Mouse (Mus musculus) midbrain, embryonic 13.5 days (tissue): ENCODE data around the gene Tas2r143. TPM values are rescaled to one million over a fixed set of nuclear protein-coding genes. Genes with fewer than 3 reads are reported as not detected.

Experiments
- ATAC-seq: fragments of 200-750 bp; cut with Nextera tagmentation; 2 replicates; pipeline ENCODE4 v1.8.0; 2017; ENCODE audit warnings: mild to moderate bottlenecking, moderate TSS enrichment, moderate library complexity
- H3K27ac ChIP-seq: fragments of 300-500 bp; sonication (generic); 2 replicates; pipeline ENCODE4 v1.5.1; 2015; ENCODE audit warnings: inconsistent platforms, mild to moderate bottlenecking, moderate library complexity
- H3K27me3 ChIP-seq: fragments of 300-500 bp; sonication (generic); 2 replicates; pipeline ENCODE4 v1.6.1; 2015; ENCODE audit warnings: mild to moderate bottlenecking, inconsistent platforms
- H3K36me3 ChIP-seq: fragments of 300-500 bp; sonication (generic); 2 replicates; pipeline ENCODE4 v1.6.1; 2015; ENCODE audit warnings: mild to moderate bottlenecking, inconsistent platforms
- H3K4me1 ChIP-seq: fragments of 300-500 bp; sonication (generic); replicated peaks from 2 replicates; pipeline ENCODE4 v1.6.1; 2015; ENCODE audit warnings: inconsistent platforms
- H3K4me2 ChIP-seq: fragments of 300-500 bp; sonication (generic); replicated peaks from 2 replicates; pipeline ENCODE4 v1.6.1; 2015; ENCODE audit warnings: moderate library complexity, mild to moderate bottlenecking, inconsistent platforms
- H3K4me3 ChIP-seq: fragments of 300-500 bp; sonication (generic); replicated peaks from 2 replicates; pipeline ENCODE4 v1.5.1; 2015; ENCODE audit warnings: mild to moderate bottlenecking, inconsistent platforms
- H3K9ac ChIP-seq: fragments of 300-500 bp; sonication (generic); replicated peaks from 2 replicates; pipeline ENCODE4 v1.6.1; 2015; ENCODE audit warnings: mild to moderate bottlenecking, inconsistent platforms
- H3K9me3 ChIP-seq: fragments of 300-500 bp; sonication (generic); 2 replicates; pipeline ENCODE4 v1.6.1; 2016; ENCODE audit warnings: mild to moderate bottlenecking, inconsistent platforms
- WGBS: fragments of 180-500 bp; shearing (Covaris S2); methylation state at CpG from one replicate; pipeline ENCODE4 v1.1.7; 2015; 5-methylcytosine and 5-hydroxymethylcytosine counted together
- polyA plus RNA-seq: library from polyadenylated mRNA; unstranded; fragments of >200 nt; fragmentation: Nextera tagmentation; extraction: Ambion mirVana; gene quantifications from 2 replicates; pipeline ENCODE4 v1.2.1, GENCODE M21; 2015

Tas2r143 gene
- polyA plus RNA-seq, 1 experiment from 2014 or later: not detected

DNA sequence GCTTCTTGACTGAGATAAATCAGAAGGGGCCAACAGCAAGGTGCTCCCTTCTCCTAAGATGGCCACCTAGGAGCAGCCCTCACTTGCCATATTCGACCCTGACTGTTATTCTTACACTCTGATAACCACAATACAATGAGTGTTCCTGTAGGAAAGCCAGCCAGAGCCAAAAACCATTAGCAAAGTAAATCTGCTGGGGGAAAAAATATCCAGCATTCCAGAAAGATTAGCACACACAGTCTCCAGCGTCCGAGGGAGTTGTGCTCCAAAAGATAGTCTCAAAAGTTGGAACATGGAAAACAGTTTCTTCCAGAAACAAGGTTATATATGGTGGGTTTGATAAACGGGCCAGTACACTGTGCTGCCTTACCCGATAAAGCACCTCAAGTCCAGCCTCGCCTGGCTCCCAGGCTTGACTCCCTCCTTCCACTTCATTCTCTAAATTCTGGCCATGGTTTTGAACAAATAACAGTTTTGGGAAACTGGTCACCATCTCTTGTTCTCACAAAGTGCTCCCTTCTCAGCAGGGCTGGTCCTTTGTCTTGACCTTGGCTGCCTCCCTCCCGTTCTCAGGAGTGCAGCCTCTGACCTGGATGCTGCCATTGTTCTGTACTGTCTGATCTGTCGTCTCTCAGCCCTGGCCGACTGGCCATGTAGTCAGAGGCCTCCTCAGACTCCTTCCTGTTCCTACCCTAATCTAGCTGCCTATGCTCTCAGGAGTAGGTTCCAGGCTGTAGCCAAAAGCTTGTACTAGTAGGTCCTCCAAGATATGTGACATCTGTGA, 40.5 kb upstream of the Tas2r143 start:
- Histone ChIP-seq H3K27me3 (no peaks in the 10 kb centered on the region), H3K4me3 (no peak overlapping the region), H3K4me2 (no peak overlapping the region), H3K4me1 (peaks cover 5% of the 10 kb centered on the region), H3K9ac (no peak overlapping the region), H3K36me3 (peaks cover 65% of the 10 kb centered on the region), H3K9me3 (no peaks in the 10 kb centered on the region), H3K27ac (no peak overlapping the region)
- WGBS: 74% methylated on average over 9 of the region's 9 CpGs
- no peak for ATAC-seq

- no peak overlapping the region for H3K4me3 ChIP-seq
- no peak overlapping the region for H3K27ac ChIP-seq
- H3K36me3 ChIP-seq: peaks cover 58% of the 10 kb centered on the region
- no peaks in the 10 kb centered on the region for H3K27me3 ChIP-seq
- no peaks in the 10 kb centered on the region for H3K9me3 ChIP-seq
- H3K9ac ChIP-seq: no peak overlapping the region
- H3K4me2 ChIP-seq: no peak overlapping the region
- 97% methylated on average over 6 of the region's 6 CpGs for WGBS
- H3K4me1 ChIP-seq: no peaks in the 10 kb centered on the region
- no peak for ATAC-seq
Measured at GRCm38 (mm10) chr6:42360231-42360840, 39.7 kb upstream of the Tas2r143 start.

- no peak overlapping the region for H3K27ac ChIP-seq
- peaks cover 50% of the 10 kb centered on the region for H3K36me3 ChIP-seq
- ATAC-seq: no peak
- H3K9ac ChIP-seq: no peak overlapping the region
- H3K27me3 ChIP-seq: no peaks in the 10 kb centered on the region
- no peak overlapping the region for H3K4me2 ChIP-seq
- H3K4me1 ChIP-seq: no peaks in the 10 kb centered on the region
- 94% methylated on average over 13 of the region's 13 CpGs for WGBS
- H3K9me3 ChIP-seq: no peaks in the 10 kb centered on the region
- H3K4me3 ChIP-seq: no peak overlapping the region
Measured at GRCm38 (mm10) chr6:42361041-42361895, 38.8 kb upstream of the Tas2r143 start.

DNA sequence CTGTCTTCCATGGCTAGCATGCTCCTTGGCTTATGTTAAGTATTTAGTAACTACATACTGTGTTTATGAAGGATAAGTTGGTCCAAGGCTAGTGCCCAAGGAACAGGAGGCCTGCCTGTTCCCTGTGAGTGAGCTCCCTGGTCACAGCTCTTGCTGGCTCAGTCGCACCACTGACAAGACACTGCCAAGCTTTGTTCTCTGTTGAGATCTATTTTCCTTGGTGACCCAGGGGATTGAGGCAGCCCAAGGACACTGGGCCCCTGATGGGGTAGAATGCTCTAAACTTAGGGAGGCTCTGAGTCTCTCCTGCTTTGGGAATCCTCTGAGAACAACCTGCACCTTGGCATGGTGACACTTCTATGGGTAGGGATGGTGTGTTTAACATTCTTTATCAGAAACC, 38.0 kb upstream of the Tas2r143 start:
- ATAC-seq: no peak
- Histone ChIP-seq H3K27ac (no peak overlapping the region), H3K36me3 (peaks cover 41% of the 10 kb centered on the region), H3K9me3 (no peaks in the 10 kb centered on the region), H3K4me1 (no peaks in the 10 kb centered on the region), H3K4me2 (no peak overlapping the region), H3K4me3 (no peak overlapping the region), H3K9ac (no peak overlapping the region), H3K27me3 (no peaks in the 10 kb centered on the region)
- 63% methylated on average over 1 of the region's 1 CpGs for WGBS

- no peak overlapping the region for H3K4me2 ChIP-seq
- no peak overlapping the region for H3K4me3 ChIP-seq
- H3K36me3 ChIP-seq: peaks cover 37% of the 10 kb centered on the region
- ATAC-seq: no peak
- no peaks in the 10 kb centered on the region for H3K27me3 ChIP-seq
- WGBS: 45% methylated on average over 1 of the region's 1 CpGs
- H3K9me3 ChIP-seq: no peaks in the 10 kb centered on the region
- H3K4me1 ChIP-seq: no peaks in the 10 kb centered on the region
- H3K27ac ChIP-seq: no peak overlapping the region
- H3K9ac ChIP-seq: no peak overlapping the region
Measured at GRCm38 (mm10) chr6:42362497-42362896, 37.5 kb upstream of the Tas2r143 start.

DNA sequence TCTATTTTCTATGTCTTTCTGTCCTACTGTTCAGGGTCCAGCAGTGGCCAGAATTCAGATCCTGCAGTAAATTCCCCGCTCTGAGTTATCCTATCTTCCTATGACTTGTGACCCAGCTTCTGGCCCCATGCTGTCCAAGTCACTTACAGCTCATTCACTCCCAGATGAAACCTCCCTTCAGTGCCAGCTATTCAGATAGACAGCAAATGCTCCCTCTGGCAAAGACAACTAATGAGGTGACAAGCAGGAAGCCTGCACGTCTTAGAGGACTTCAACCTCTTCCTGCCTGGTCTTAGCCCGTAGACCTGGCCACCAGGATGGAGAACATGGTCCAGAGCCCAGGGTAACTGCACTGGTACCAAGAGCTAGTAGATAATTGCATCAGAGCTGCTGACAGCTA, 37.1 kb upstream of the Tas2r143 start:
- no peak overlapping the region for H3K9ac ChIP-seq
- no peak overlapping the region for H3K4me3 ChIP-seq
- WGBS: 63% methylated on average over 3 of the region's 3 CpGs
- no peak overlapping the region for H3K4me2 ChIP-seq
- H3K27ac ChIP-seq: no peak overlapping the region
- H3K27me3 ChIP-seq: no peaks in the 10 kb centered on the region
- ATAC-seq: no peak
- H3K36me3 ChIP-seq: peaks cover 32% of the 10 kb centered on the region
- no peaks in the 10 kb centered on the region for H3K4me1 ChIP-seq
- no peaks in the 10 kb centered on the region for H3K9me3 ChIP-seq

- no peak overlapping the region for H3K4me3 ChIP-seq
- no peaks in the 10 kb centered on the region for H3K9me3 ChIP-seq
- no peak overlapping the region for H3K4me2 ChIP-seq
- ATAC-seq: no peak
- WGBS: 92% methylated on average over 4 of the region's 4 CpGs
- peaks cover 23% of the 10 kb centered on the region for H3K36me3 ChIP-seq
- no peaks in the 10 kb centered on the region for H3K27me3 ChIP-seq
- H3K9ac ChIP-seq: no peak overlapping the region
- no peak overlapping the region for H3K27ac ChIP-seq
- no peaks in the 10 kb centered on the region for H3K4me1 ChIP-seq
Measured at GRCm38 (mm10) chr6:42364066-42364465, 36.0 kb upstream of the Tas2r143 start.

GRCm38 (mm10) chr6:42364607-42365006, 35.4 kb upstream of the Tas2r143 start:
- peaks cover 17% of the 10 kb centered on the region for H3K36me3 ChIP-seq
- H3K4me2 ChIP-seq: no peak overlapping the region
- no peak overlapping the region for H3K27ac ChIP-seq
- H3K9ac ChIP-seq: no peak overlapping the region
- 92% methylated on average over 15 of the region's 15 CpGs for whole genome bisulfite sequencing
- H3K4me1 ChIP-seq: no peaks in the 10 kb centered on the region
- no peak overlapping the region for H3K4me3 ChIP-seq
- H3K27me3 ChIP-seq: no peaks in the 10 kb centered on the region
- no peaks in the 10 kb centered on the region for H3K9me3 ChIP-seq
- no peak for ATAC-seq

GRCm38 (mm10) chr6:42365215-42365614, 34.8 kb upstream of the Tas2r143 start:
- ATAC-seq: no peak
- 93% methylated on average over 6 of the region's 6 CpGs for WGBS
- H3K4me3 ChIP-seq: no peak overlapping the region

DNA sequence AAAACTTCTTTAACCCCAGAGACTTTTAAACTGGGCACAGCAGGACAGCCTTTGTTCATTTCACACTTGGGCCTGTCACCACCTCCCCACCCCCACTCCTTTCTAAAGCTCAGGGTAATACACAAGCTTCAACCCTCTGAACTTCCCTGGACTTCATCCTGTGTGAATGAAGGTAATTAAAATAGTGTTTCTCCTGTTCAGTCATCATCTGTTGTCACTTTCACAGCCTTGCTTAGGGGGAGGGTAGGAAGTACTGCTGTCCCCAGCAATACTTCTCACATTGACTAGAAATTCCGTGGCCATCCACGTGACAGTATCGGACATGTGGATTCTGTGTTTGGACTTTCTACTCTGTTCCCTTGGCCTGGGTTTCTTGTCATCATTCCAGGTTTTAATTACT, 30.2 kb upstream of the Tas2r143 start:
- Histone ChIP-seq H3K9me3 (no peaks in the 10 kb centered on the region), H3K27me3 (peaks cover 35% of the 10 kb centered on the region), H3K4me2 (no peak overlapping the region), H3K4me3 (no peak overlapping the region), H3K36me3 (no peaks in the 10 kb centered on the region), H3K4me1 (peaks cover 15% of the 10 kb centered on the region), H3K9ac (no peak overlapping the region), H3K27ac (no peak overlapping the region)
- no peak for ATAC-seq
- WGBS: 10% methylated on average over 3 of the region's 3 CpGs

More at GRCm38 (mm10) chr6:42365215-42365614, 34.8 kb upstream of the Tas2r143 start:
- no peaks in the 10 kb centered on the region for H3K4me1 ChIP-seq
- no peak overlapping the region for H3K4me2 ChIP-seq
- H3K27ac ChIP-seq: no peak overlapping the region
- H3K36me3 ChIP-seq: 0 out of 2 replicates have a peak, but pooled peaks cover 11% of the 10 kb centered on the region
- no peaks in the 10 kb centered on the region for H3K27me3 ChIP-seq
- no peak overlapping the region for H3K9ac ChIP-seq
- no peaks in the 10 kb centered on the region for H3K9me3 ChIP-seq

DNA sequence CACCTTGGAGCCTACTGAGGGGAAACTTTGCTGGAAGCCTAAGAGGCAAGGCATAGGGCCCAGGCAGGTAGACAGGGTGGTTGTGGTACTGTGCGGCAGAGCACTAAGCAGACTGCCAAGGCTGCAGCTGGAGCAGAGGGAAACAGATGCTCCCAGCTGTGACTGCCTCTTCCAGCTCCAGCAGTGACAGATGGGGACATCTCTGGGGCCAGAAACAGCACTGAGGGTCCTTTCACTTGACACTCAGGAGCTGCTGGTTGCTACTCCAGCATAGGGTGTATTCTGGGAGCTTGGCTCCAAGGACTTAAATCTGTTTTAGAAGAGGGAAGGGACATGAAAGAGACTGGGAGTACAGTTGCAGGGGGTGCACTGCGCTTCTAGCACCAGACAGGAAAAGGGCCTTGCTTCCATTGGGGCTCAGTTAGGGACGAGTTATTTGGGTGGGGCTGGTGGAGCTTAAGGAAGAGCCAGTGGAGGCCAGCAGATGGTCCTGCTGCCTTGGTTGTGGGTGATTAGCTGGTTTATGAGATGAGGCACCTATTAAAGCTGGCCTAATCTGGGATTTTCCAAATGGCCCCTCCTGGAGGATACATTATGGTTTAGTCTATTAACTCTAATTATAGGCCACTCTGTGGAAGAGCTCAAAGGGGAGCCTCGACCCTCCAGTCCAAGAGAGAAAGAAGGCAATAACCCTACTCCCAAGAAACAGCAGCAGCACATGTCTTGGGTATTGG, 29.2 kb upstream of the Tas2r143 start:
- ATAC-seq: no peak
- Histone ChIP-seq H3K9me3 (no peaks in the 10 kb centered on the region), H3K4me3 (no peak overlapping the region), H3K27ac (no peak overlapping the region), H3K9ac (no peak overlapping the region), H3K4me2 (no peak overlapping the region), H3K36me3 (no peaks in the 10 kb centered on the region), H3K27me3 (peaks cover 35% of the 10 kb centered on the region), H3K4me1 (peaks cover 15% of the 10 kb centered on the region)
- 48% methylated on average over 4 of the region's 4 CpGs for whole genome bisulfite sequencing
